8 mouse cellular contexts compared by ENCODE assay signal in genomic region chr10:40309884-40310635, GRCm38 (mm10). TPM values are rescaled to one million over a fixed set of nuclear protein-coding genes. Genes with fewer than 3 reads are reported as not detected.
DNase-seq lines count a peak whose midpoint lies in the region; ATAC-seq and TF ChIP-seq lines count a peak whose summit lies in the region.

No protein-coding gene starts in this region.

- H3K9ac ChIP-seq in kidney, postnatal 0 days (ENCODE audit: low read depth, low read length) = no peak overlapping the region

- ATAC-seq in kidney, postnatal 0 days (replicated peaks; ENCODE audit: low FRiP score, low read depth) = no peak

- no peak overlapping the region for H3K27ac ChIP-seq in kidney, postnatal 0 days
- no peak overlapping the region for H3K27ac ChIP-seq in forebrain, embryonic 10.5 days

- no peak for DNase-seq in kidney, postnatal 0 days (ENCODE audit: low spot score)
- DNase-seq in kidney, postnatal 25 days = no peak
- peak; percentile 77 for DNase-seq in c-Kit-positive CD71-negative TER-119-negative erythroid progenitor cells, embryonic 14.5 days (ENCODE audit: low read depth)
- peak; percentile 42 for DNase-seq in lung, postnatal 36 days
- peak; percentile 23 for DNase-seq in thymus, postnatal 14 days
- DNase-seq in kidney, postnatal 10 days = no peak
- no peak for DNase-seq in forebrain, embryonic 10.5 days (ENCODE audit: extremely low spot score, low spot score)
- DNase-seq in kidney, adult 18-20 months = no peak

- 0 out of 2 replicates have a peak, but pooled peaks have one; percentile 13 for TF ChIP-seq CTCF in kidney, postnatal 0 days (IDR thresholded peaks at IDR 0.05; ENCODE audit: low read depth)

- H3K4me2 ChIP-seq in kidney, postnatal 0 days (ENCODE audit: low read length) = no peak overlapping the region

- WGBS in kidney, postnatal 0 days = 61% methylated on average over 6 of the region's 6 CpGs
- 55% methylated on average over 6 of the region's 6 CpGs for WGBS in forebrain, embryonic 10.5 days

- H3K9me3 ChIP-seq in kidney, postnatal 0 days (replicated peaks; ENCODE audit: low read length) = no peaks in the 10 kb centered on the region
- H3K9me3 ChIP-seq in forebrain, embryonic 10.5 days = peaks cover 7% of the 10 kb centered on the region; the same call in 1 of the 2 replicates

- H3K4me3 ChIP-seq in kidney, postnatal 0 days (replicated peaks; ENCODE audit: low read depth, low read length) = no peak overlapping the region
- no peak overlapping the region for H3K4me3 ChIP-seq in forebrain, embryonic 10.5 days

- H3K36me3 ChIP-seq in kidney, postnatal 0 days (ENCODE audit: insufficient read depth, low read length) = no peaks in the 10 kb centered on the region
- H3K36me3 ChIP-seq in forebrain, embryonic 10.5 days (replicated peaks) = no peaks in the 10 kb centered on the region

- H3K4me1 ChIP-seq in kidney, postnatal 0 days (replicated peaks; ENCODE audit: insufficient read depth, low read length) = 0 out of 2 replicates have a peak, but pooled peaks cover 3% of the 10 kb centered on the region
- H3K4me1 ChIP-seq in forebrain, embryonic 10.5 days = no peaks in the 10 kb centered on the region

- H3K27me3 ChIP-seq in kidney, postnatal 0 days (ENCODE audit: insufficient read depth, low read length) = no peaks in the 10 kb centered on the region
- no peaks in the 10 kb centered on the region for H3K27me3 ChIP-seq in forebrain, embryonic 10.5 days (ENCODE audit: poor library complexity, severe bottlenecking)

RNA-seq across cellular contexts. Expression of gene Amd1, which starts 8.1 kb away (rescaled TPM):
- polyA plus RNA-seq in kidney, postnatal 0 days (2015; fragmentation: Nextera tagmentation; extraction: Ambion mirVana) = 44.1 and 46.9 TPM in 2 replicates
- polyA plus RNA-seq in forebrain, embryonic 10.5 days (2016; fragmentation: Nextera tagmentation; extraction: Ambion mirVana) = 93.7 and 96.8 TPM in 2 replicates

RNA-seq across cellular contexts. Expression of gene Cdk19, which starts 29.3 kb away (rescaled TPM):
- polyA plus RNA-seq in kidney, postnatal 0 days (2015; fragmentation: Nextera tagmentation; extraction: Ambion mirVana) = 7.2 and 7.3 TPM in 2 replicates
- 3.8 and 4.7 TPM in 2 replicates for polyA plus RNA-seq in forebrain, embryonic 10.5 days (2016; fragmentation: Nextera tagmentation; extraction: Ambion mirVana)

RNA-seq across cellular contexts. Expression of gene Gtf3c6, which starts 52.2 kb away (rescaled TPM):
- polyA plus RNA-seq in kidney, postnatal 0 days (2015; fragmentation: Nextera tagmentation; extraction: Ambion mirVana) = 88.1 and 92.2 TPM in 2 replicates
- polyA plus RNA-seq in forebrain, embryonic 10.5 days (2016; fragmentation: Nextera tagmentation; extraction: Ambion mirVana) = 150 TPM in 2 replicates

Comparison
In these comparisons a context has a peak if more than half of its experiments do, and no peak if none do; other contexts are left out.
1. DNase-seq: peak in c-Kit-positive CD71-negative TER-119-negative erythroid progenitor cells, embryonic 14.5 days (single experiment), lung, postnatal 36 days (single experiment) and thymus, postnatal 14 days (single experiment); none in kidney, postnatal 0 days (single experiment), kidney, postnatal 25 days (0 of 2), kidney, postnatal 10 days (single experiment), forebrain, embryonic 10.5 days (single experiment) and kidney, adult 18-20 months (single experiment).